Comparison of ENCODE assay signal across 10 mouse cellular contexts in the genomic region with DNA sequence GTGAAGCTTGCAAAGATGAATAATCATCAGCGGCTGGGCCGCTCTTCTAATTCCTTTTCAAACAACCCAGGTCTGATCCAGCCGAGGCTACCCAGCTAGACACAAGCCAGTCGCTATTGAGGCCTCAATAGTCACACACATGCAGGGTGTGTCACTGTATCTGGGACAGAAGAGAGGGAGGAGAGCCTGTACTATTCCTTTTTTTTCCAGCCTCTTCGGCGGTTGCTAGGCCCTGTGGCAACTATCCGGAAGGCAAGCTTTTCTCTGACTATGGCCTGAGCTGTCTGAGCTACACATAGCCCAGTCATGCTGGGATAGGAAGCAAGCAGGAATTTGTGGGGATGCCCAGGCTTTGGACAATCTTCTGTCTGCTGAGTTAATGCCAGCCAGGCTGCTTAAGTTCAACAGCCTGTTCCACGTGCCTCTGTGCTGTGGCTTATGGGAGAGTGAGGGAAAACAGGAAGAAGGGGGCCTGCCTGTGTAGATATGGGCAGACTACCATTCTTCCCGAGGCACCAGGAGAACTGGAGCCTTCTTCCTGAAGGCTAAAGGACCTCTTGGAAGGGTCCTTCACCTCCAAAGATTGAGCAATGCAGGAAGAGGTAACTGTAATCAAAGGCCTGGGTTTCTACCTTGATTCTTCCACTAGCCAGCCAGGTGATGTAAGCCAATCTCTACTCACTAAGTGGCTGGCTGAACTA.
DNase-seq lines count a peak whose midpoint lies in the region; ATAC-seq and TF ChIP-seq lines count a peak whose summit lies in the region.
"Had no signal": no experiment of that assay in that cellular context is flagged by ENCODE, and none has a peak within 500 bp of the region (broad histone marks: within the 10 kb centered on the region; RNA-seq: fewer than 3 reads in every experiment).

No protein-coding gene starts in this region.

- peak; percentile 54 for ATAC-seq in forebrain, postnatal 0 days
- no peak for ATAC-seq in CD4-positive, CD25-positive, alpha-beta regulatory T cell, adult 4 months

- H3K4me2 ChIP-seq in forebrain, postnatal 0 days (ENCODE audit: low read depth) = no peak overlapping the region
- H3K4me2 ChIP-seq: kidney, embryonic 15.5 days; limb, embryonic 13.5 days had no signal

- DNase-seq in cerebellum, postnatal 10 days = peak; percentile 33 to 36
- DNase-seq in cerebellum, postnatal 25 days = no peak
- DNase-seq in ES-CJ7 (ENCODE audit: low read depth, low spot score) = peak; percentile 23
- peak; percentile 27 for DNase-seq in forebrain, postnatal 0 days
- DNase-seq in lung, postnatal 10 days = peak; percentile 61
- no peak for DNase-seq in gastrocnemius, postnatal 4 days (ENCODE audit: low spot score in 2 of 2)
- no peak for DNase-seq in kidney, adult 9 months

- WGBS in forebrain, postnatal 0 days = 18% methylated on average over 9 of the region's 9 CpGs

- no peak overlapping the region for H3K9ac ChIP-seq in forebrain, postnatal 0 days
- H3K9ac ChIP-seq: kidney, embryonic 15.5 days; limb, embryonic 13.5 days had no signal

- peak overlapping the region; percentile 50; the same call in 1 of the 2 replicates for H3K27ac ChIP-seq in forebrain, postnatal 0 days (ENCODE audit: low read depth, low read length)
- H3K27ac ChIP-seq: kidney, embryonic 15.5 days; limb, embryonic 13.5 days had no signal

- no peak overlapping the region for H3K4me3 ChIP-seq in forebrain, postnatal 0 days (ENCODE audit: low read depth, low read length)
- H3K4me3 ChIP-seq: kidney, embryonic 15.5 days; limb, embryonic 13.5 days had no signal

- H3K27me3 ChIP-seq in forebrain, postnatal 0 days (ENCODE audit: insufficient read depth, low read length) = no peaks in the 10 kb centered on the region
- H3K27me3 ChIP-seq: kidney, embryonic 15.5 days; limb, embryonic 13.5 days had no signal

- no peaks in the 10 kb centered on the region for H3K36me3 ChIP-seq in forebrain, postnatal 0 days (ENCODE audit: insufficient read depth)
- H3K36me3 ChIP-seq: kidney, embryonic 15.5 days; limb, embryonic 13.5 days had no signal

- peaks cover 12% of the 10 kb centered on the region for H3K4me1 ChIP-seq in forebrain, postnatal 0 days (ENCODE audit: insufficient read depth)

- TF ChIP-seq CTCF in forebrain, postnatal 0 days (IDR thresholded peaks at IDR 0.05; ENCODE audit: low read depth) = no peak

- no peaks in the 10 kb centered on the region for H3K9me3 ChIP-seq in forebrain, postnatal 0 days (ENCODE audit: low read length)
- H3K9me3 ChIP-seq: kidney, embryonic 15.5 days; limb, embryonic 13.5 days had no signal

Comparison
In these comparisons a context has a peak if more than half of its experiments do, and no peak if none do; other contexts are left out.
1. DNase-seq: peak in cerebellum, postnatal 10 days (2 of 2), ES-CJ7 (single experiment), forebrain, postnatal 0 days (single experiment) and lung, postnatal 10 days (single experiment); none in cerebellum, postnatal 25 days (0 of 2), gastrocnemius, postnatal 4 days (0 of 2) and kidney, adult 9 months (single experiment).